Mouse (Mus musculus) CD8-positive naive resting alpha-beta T cell, adult 2 months (primary cell): ENCODE data around the gene Ripk3.

Source experiments
- DNase-seq, 2 experiments: peaks; one replicate each; pipeline ENCODE4 v3.0.0; 2022; ENCODE audit warnings: low read depth in 2 of 2, low spot score in 2 of 2

Ripk3 gene

GRCm38 (mm10) chr14:55795380-55796163 lies 6.9 kb upstream of the Ripk3 start:
- DNase-seq = no peak

GRCm38 (mm10) chr14:55793946-55794345 lies 5.3 kb upstream of the Ripk3 start:
- no peak for DNase-seq

GRCm38 (mm10) chr14:55793461-55793860 lies 4.8 kb upstream of the Ripk3 start:
- no peak for DNase-seq

GRCm38 (mm10) chr14:55787731-55788130 lies 934 bp downstream of the Ripk3 start:
- peak in 1 of 2 experiments; percentile 1 for DNase-seq

- no peak for DNase-seq
Observed at GRCm38 (mm10) chr14:55785195-55785594, 3.5 kb downstream of the Ripk3 start.

GRCm38 (mm10) chr14:55783958-55784235 lies 4.8 kb downstream of the Ripk3 start, which contains the start of gene Adcy4:
TSS of gene Adcy4 (minus strand) at chr14:55784095.
- no peak for DNase-seq

GRCm38 (mm10) chr14:55783171-55783957 lies 5.3 kb downstream of the Ripk3 start:
- DNase-seq = peak in 1 of 2 experiments; percentile 0

- DNase-seq = no peak
Observed at GRCm38 (mm10) chr14:55782361-55782960, 6.2 kb downstream of the Ripk3 start.

GRCm38 (mm10) chr14:55781310-55781709 lies 7.4 kb downstream of the Ripk3 start:
- peak; percentile 31 to 46 for DNase-seq

- DNase-seq = no peak
Observed at GRCm38 (mm10) chr14:55780736-55781135, 7.9 kb downstream of the Ripk3 start.

- no peak for DNase-seq
Observed at GRCm38 (mm10) chr14:55779656-55780055, 9.0 kb downstream of the Ripk3 start.

- DNase-seq = no peak
Observed at GRCm38 (mm10) chr14:55778686-55779085, 10.0 kb downstream of the Ripk3 start.

GRCm38 (mm10) chr14:55777806-55778205 lies 10.9 kb downstream of the Ripk3 start:
- DNase-seq = no peak

- no peak for DNase-seq
Observed at GRCm38 (mm10) chr14:55777176-55777575, 11.5 kb downstream of the Ripk3 start.

GRCm38 (mm10) chr14:55776711-55777110 lies 12.0 kb downstream of the Ripk3 start:
- no peak for DNase-seq

- no peak for DNase-seq
Observed at GRCm38 (mm10) chr14:55769087-55769703, 19.5 kb downstream of the Ripk3 start.

GRCm38 (mm10) chr14:55768555-55768954 lies 20.1 kb downstream of the Ripk3 start:
- no peak for DNase-seq

GRCm38 (mm10) chr14:55767519-55768414 lies 20.9 kb downstream of the Ripk3 start:
- DNase-seq = no peak

GRCm38 (mm10) chr14:55765696-55766095 lies 23.0 kb downstream of the Ripk3 start, which contains the start of gene Ltb4r1:
TSS of gene Ltb4r1 (plus strand) at chr14:55765962.
- no peak for DNase-seq

- DNase-seq = no peak
Observed at GRCm38 (mm10) chr14:55763166-55763565, 25.5 kb downstream of the Ripk3 start.
